Mouse (Mus musculus): ENCODE measurements at regions not wholly inside any gene's neighbourhood (a gene's known extent, or its start where the extent isn't known, plus 50 kb on each side); places are given as distances from the start of the nearest gene placed in this dataset.

DNA sequence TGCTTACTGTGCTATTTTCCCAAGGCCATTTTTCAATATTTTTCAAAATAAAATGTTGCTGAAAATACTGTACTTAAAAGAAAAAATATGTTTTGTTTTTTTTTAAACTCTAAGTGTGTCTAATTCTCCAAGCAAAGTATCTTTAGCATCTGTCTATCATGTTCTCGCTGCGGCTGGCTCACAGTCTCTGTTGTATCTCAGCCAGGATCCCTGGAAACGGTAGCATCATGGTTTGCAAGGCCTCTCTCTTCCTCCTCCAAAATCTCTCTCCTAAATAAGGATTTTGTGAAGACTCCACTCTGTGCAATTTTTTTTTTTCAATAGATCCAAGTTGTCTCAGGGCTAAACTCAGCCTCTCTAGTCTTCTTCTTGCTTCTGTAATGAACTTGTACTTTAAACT lies 190.2 kb downstream of the Rpl10-ps3 start:
- no peaks in the 10 kb centered on the region for H3K4me1 ChIP-seq (ENCODE audit: control insufficient read depth, insufficient read depth, low read length)
- no peak overlapping the region for H3K4me3 ChIP-seq (ENCODE audit: low read depth, low read length)
- H3K27me3 ChIP-seq (ENCODE audit: control insufficient read depth, insufficient read depth, low read length) = no peaks in the 10 kb centered on the region
- H3K9me3 ChIP-seq (ENCODE audit: control insufficient read depth, low read length) = no peaks in the 10 kb centered on the region
- no peaks in the 10 kb centered on the region for H3K36me3 ChIP-seq (ENCODE audit: control insufficient read depth, insufficient read depth, low read length)
- WGBS = 87% methylated on average over 3 of the region's 3 CpGs
- no peak overlapping the region for H3K4me2 ChIP-seq (ENCODE audit: low read depth, severe bottlenecking)
- DNase-seq (ENCODE audit: low spot score) (no peak), ATAC-seq (ENCODE audit: insufficient number of reproducible peaks, low FRiP score, low TSS enrichment, low read depth) (no peak)
- no peak overlapping the region for H3K9ac ChIP-seq (ENCODE audit: low read length)
- H3K27ac ChIP-seq (replicated peaks; ENCODE audit: low read depth, low read length) = no peak overlapping the region

DNA sequence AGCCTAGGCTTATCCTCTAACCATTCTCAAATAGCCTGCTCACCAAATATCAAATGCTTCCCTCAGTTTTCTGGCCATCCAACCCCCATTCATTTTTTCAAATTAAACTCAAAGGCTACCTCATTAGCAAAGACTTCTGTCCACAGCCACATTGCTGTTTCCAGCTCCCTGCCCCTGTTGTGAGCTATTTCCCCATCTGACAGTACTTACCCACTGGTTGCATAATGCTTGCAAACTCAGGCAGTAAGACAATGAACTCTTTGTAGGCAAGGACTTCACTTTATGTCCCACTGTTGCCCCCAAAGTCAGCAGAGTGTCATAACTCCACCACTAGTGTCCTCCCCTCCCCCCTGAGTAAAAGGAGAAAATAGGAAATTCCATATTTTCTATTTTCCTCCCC lies 194.7 kb downstream of the Rpl10-ps3 start:
- H3K4me2 ChIP-seq (ENCODE audit: low read depth, severe bottlenecking) = no peak overlapping the region
- no peaks in the 10 kb centered on the region for H3K9me3 ChIP-seq (ENCODE audit: control insufficient read depth, low read length)
- H3K4me3 ChIP-seq (ENCODE audit: low read depth, low read length) = no peak overlapping the region
- no peaks in the 10 kb centered on the region for H3K27me3 ChIP-seq (ENCODE audit: control insufficient read depth, insufficient read depth, low read length)
- ATAC-seq (ENCODE audit: insufficient number of reproducible peaks, low FRiP score, low TSS enrichment, low read depth) (no peak), DNase-seq (ENCODE audit: low spot score) (no peak)
- H3K36me3 ChIP-seq (ENCODE audit: control insufficient read depth, insufficient read depth, low read length) = no peaks in the 10 kb centered on the region
- H3K27ac ChIP-seq (replicated peaks; ENCODE audit: low read depth, low read length) = no peak overlapping the region
- no peak overlapping the region for H3K9ac ChIP-seq (ENCODE audit: low read length)
- H3K4me1 ChIP-seq (ENCODE audit: control insufficient read depth, insufficient read depth, low read length) = no peaks in the 10 kb centered on the region

DNA sequence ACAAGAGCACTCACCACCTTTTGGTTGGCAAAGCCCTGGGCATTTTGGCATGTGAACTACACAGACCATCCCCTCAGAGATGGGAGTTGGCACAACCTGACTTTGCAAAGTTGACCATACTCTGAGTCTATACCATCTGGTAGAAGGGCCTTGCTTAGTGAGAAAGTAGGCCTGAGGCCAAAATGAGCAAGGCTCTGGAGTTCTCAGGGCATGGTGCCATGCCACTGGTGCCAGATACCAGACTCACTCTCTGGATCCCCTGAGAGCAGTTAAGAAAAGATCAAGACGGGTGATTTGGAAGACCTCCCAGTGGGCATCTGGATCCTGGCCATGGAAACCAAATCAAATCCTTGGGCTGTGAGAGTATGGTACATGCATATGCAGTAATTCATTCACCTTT lies 202.0 kb downstream of the Rpl10-ps3 start:
- H3K36me3 ChIP-seq (ENCODE audit: control insufficient read depth, insufficient read depth, low read length) = no peaks in the 10 kb centered on the region
- H3K4me2 ChIP-seq (ENCODE audit: low read depth, severe bottlenecking) = no peak overlapping the region
- no peaks in the 10 kb centered on the region for H3K4me1 ChIP-seq (ENCODE audit: control insufficient read depth, insufficient read depth, low read length)
- no peaks in the 10 kb centered on the region for H3K9me3 ChIP-seq (ENCODE audit: control insufficient read depth, low read length)
- no peak overlapping the region for H3K4me3 ChIP-seq (ENCODE audit: low read depth, low read length)
- no peaks in the 10 kb centered on the region for H3K27me3 ChIP-seq (ENCODE audit: control insufficient read depth, insufficient read depth, low read length)
- H3K27ac ChIP-seq (replicated peaks; ENCODE audit: low read depth, low read length) = no peak overlapping the region
- H3K9ac ChIP-seq (ENCODE audit: low read length) = no peak overlapping the region
- ATAC-seq (ENCODE audit: insufficient number of reproducible peaks, low FRiP score, low TSS enrichment, low read depth) = no peak
- DNase-seq (ENCODE audit: low spot score) = no peak
- 76% methylated on average over 1 of the region's 1 CpGs for WGBS

DNA sequence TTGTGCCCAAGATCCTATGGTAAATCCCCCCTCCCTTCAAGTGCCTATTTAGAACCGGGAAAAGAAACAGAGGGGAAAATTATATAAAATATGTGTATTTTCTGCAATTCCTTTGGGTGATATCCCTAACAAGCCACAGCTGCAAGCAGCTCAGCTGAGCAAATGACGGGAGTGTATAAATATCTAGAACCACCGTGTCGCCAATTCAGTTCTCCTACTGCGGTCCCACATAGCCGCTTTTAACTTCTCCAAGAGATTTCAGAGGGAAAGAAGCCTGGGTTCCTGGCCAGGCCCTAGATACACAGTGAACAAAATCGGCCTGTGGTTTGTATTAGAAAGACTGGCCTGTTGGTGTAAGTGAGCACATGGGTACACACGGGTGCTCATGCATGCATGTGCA lies 202.7 kb downstream of the Rpl10-ps3 start:
- 89% methylated on average over 8 of the region's 8 CpGs for WGBS
- Histone ChIP-seq H3K4me2 (ENCODE audit: low read depth, severe bottlenecking) (no peak overlapping the region), H3K36me3 (ENCODE audit: control insufficient read depth, insufficient read depth, low read length) (no peaks in the 10 kb centered on the region), H3K27ac (replicated peaks; ENCODE audit: low read depth, low read length) (no peak overlapping the region), H3K4me3 (ENCODE audit: low read depth, low read length) (no peak overlapping the region), H3K9ac (ENCODE audit: low read length) (no peak overlapping the region), H3K9me3 (ENCODE audit: control insufficient read depth, low read length) (no peaks in the 10 kb centered on the region), H3K4me1 (ENCODE audit: control insufficient read depth, insufficient read depth, low read length) (no peaks in the 10 kb centered on the region), H3K27me3 (ENCODE audit: control insufficient read depth, insufficient read depth, low read length) (no peaks in the 10 kb centered on the region)
- no peak for ATAC-seq (ENCODE audit: insufficient number of reproducible peaks, low FRiP score, low TSS enrichment, low read depth)
- no peak for DNase-seq (ENCODE audit: low spot score)

DNA sequence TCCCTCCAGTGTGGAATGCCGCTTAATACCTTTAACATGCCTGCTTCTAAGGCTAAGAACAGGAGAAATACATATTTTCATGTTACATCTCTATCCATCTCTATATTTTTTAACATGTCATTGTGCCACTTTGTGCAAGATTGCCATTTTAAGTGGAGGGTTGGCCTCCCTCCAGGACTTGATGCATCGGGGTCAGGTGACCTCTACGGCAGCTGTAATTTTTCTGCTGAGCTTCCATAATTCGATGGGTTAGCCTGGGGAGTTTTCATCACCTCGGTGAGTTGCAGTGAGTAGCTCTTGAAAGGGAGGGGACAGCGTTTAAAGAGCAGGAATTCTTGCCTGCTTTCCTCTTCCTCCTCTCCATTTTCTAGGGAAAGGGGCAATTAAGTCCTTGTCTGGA lies 203.6 kb downstream of the Rpl10-ps3 start:
- Histone ChIP-seq H3K9me3 (ENCODE audit: control insufficient read depth, low read length) (no peaks in the 10 kb centered on the region), H3K36me3 (ENCODE audit: control insufficient read depth, insufficient read depth, low read length) (no peaks in the 10 kb centered on the region), H3K27ac (replicated peaks; ENCODE audit: low read depth, low read length) (no peak overlapping the region), H3K9ac (ENCODE audit: low read length) (no peak overlapping the region), H3K4me1 (ENCODE audit: control insufficient read depth, insufficient read depth, low read length) (no peaks in the 10 kb centered on the region), H3K4me2 (ENCODE audit: low read depth, severe bottlenecking) (no peak overlapping the region), H3K4me3 (ENCODE audit: low read depth, low read length) (no peak overlapping the region), H3K27me3 (ENCODE audit: control insufficient read depth, insufficient read depth, low read length) (no peaks in the 10 kb centered on the region)
- no peak for ATAC-seq (ENCODE audit: insufficient number of reproducible peaks, low FRiP score, low TSS enrichment, low read depth)
- no peak for DNase-seq (ENCODE audit: low spot score)
- WGBS = 58% methylated on average over 6 of the region's 6 CpGs

DNA sequence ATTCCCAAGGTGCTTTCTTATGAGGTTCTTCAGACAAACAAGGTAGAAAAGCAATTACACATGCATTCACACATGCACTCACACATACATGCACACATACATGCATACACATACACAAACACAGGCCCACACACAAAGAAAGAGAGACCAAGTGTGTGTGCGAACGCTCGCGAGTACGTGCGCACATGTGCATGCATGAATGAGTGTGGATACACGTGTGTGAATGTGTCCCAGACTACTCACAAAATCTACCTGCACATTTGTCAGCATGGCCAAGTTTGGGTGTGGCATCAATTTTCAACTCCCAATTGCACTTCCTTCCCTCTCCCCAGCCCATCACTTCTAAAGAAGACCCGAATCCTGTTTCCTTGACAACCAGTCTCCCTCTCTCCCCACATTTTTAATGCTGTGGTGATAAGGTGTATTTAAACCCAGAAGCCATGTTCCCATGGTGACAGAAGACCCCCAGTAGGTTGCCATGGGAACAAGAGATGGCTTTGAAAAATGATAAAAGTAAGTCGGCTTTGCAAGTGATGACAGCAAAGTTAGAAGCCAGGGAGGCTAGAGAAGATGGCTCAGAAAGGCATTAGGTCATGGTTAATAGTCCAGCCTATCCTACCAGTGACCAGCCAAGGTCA lies 206.3 kb downstream of the Rpl10-ps3 start:
- Histone ChIP-seq H3K36me3 (ENCODE audit: control insufficient read depth, insufficient read depth, low read length) (no peaks in the 10 kb centered on the region), H3K27ac (replicated peaks; ENCODE audit: low read depth, low read length) (no peak overlapping the region), H3K9me3 (ENCODE audit: control insufficient read depth, low read length) (no peaks in the 10 kb centered on the region), H3K4me1 (ENCODE audit: control insufficient read depth, insufficient read depth, low read length) (no peaks in the 10 kb centered on the region), H3K4me2 (ENCODE audit: low read depth, severe bottlenecking) (no peak overlapping the region), H3K4me3 (ENCODE audit: low read depth, low read length) (no peak overlapping the region), H3K27me3 (ENCODE audit: control insufficient read depth, insufficient read depth, low read length) (no peaks in the 10 kb centered on the region), H3K9ac (ENCODE audit: low read length) (no peak overlapping the region)
- ATAC-seq (ENCODE audit: insufficient number of reproducible peaks, low FRiP score, low TSS enrichment, low read depth) (no peak), DNase-seq (ENCODE audit: low spot score) (no peak)
- 93% methylated on average over 9 of the region's 9 CpGs for WGBS

DNA sequence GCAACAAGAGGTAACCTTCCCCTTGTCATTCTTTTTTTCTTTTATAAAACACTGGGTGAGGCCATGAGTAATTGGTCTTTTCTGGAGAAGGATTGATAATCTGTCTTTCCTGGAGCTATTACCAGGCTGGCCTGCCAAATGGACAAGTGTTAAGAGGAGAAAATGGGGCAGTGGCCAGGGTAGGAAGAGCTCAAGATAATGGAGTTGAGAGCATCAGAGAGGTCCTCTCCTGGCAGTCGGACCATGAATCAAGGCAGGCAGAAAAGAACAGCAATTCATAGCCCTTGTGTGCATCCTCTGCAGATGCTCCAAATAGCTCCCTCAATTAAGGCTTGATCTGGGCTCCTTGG lies 208.2 kb downstream of the Rpl10-ps3 start:
- WGBS = 57% methylated on average over 1 of the region's 1 CpGs
- H3K4me1 ChIP-seq (ENCODE audit: control insufficient read depth, insufficient read depth, low read length) = no peaks in the 10 kb centered on the region
- H3K27ac ChIP-seq (replicated peaks; ENCODE audit: low read depth, low read length) = no peak overlapping the region
- no peaks in the 10 kb centered on the region for H3K36me3 ChIP-seq (ENCODE audit: control insufficient read depth, insufficient read depth, low read length)
- H3K9me3 ChIP-seq (ENCODE audit: control insufficient read depth, low read length) = no peaks in the 10 kb centered on the region
- H3K4me2 ChIP-seq (ENCODE audit: low read depth, severe bottlenecking) = no peak overlapping the region
- H3K9ac ChIP-seq (ENCODE audit: low read length) = no peak overlapping the region
- no peak for ATAC-seq (ENCODE audit: insufficient number of reproducible peaks, low FRiP score, low TSS enrichment, low read depth)
- H3K27me3 ChIP-seq (ENCODE audit: control insufficient read depth, insufficient read depth, low read length) = no peaks in the 10 kb centered on the region
- no peak for DNase-seq (ENCODE audit: low spot score)
- H3K4me3 ChIP-seq (ENCODE audit: low read depth, low read length) = no peak overlapping the region

DNA sequence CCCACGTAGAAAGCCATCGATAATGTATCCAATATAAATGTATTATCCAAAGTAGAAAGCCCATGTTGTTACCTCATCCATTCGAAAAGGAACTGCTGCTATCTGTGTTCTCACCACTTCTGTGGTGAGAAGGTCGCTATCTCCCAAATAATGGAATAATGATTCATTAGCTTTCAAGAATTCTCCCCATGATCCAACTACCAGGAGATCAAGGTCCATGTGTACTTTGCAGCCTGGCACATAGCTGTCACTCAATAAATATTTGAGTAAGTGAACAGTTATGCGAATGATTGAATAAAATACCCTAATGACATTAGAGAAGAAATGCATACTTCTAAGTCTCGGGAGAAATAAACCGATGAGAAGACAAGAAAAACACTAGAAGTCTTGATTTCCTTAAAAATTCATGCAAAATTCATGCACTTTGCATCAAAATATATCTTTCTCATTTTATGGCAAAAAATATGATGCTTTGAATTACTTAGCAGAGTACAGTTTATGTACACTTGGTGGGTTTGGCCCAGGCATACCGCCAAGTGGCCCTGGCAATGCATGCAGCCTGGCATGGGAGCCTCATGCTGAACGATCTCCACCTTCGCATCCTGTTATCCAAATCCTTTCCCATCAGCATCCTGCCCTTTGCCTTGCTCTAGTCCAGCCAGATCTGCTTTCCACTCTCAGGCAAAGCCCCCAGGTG lies 208.7 kb downstream of the Rpl10-ps3 start:
- no peaks in the 10 kb centered on the region for H3K4me1 ChIP-seq (ENCODE audit: control insufficient read depth, insufficient read depth, low read length)
- no peak overlapping the region for H3K9ac ChIP-seq (ENCODE audit: low read length)
- WGBS = 93% methylated on average over 10 of the region's 10 CpGs
- DNase-seq (ENCODE audit: low spot score) = no peak
- no peak overlapping the region for H3K4me2 ChIP-seq (ENCODE audit: low read depth, severe bottlenecking)
- no peak overlapping the region for H3K27ac ChIP-seq (replicated peaks; ENCODE audit: low read depth, low read length)
- no peak overlapping the region for H3K4me3 ChIP-seq (ENCODE audit: low read depth, low read length)
- no peaks in the 10 kb centered on the region for H3K27me3 ChIP-seq (ENCODE audit: control insufficient read depth, insufficient read depth, low read length)
- no peak for ATAC-seq (ENCODE audit: insufficient number of reproducible peaks, low FRiP score, low TSS enrichment, low read depth)
- H3K9me3 ChIP-seq (ENCODE audit: control insufficient read depth, low read length) = no peaks in the 10 kb centered on the region
- no peaks in the 10 kb centered on the region for H3K36me3 ChIP-seq (ENCODE audit: control insufficient read depth, insufficient read depth, low read length)

DNA sequence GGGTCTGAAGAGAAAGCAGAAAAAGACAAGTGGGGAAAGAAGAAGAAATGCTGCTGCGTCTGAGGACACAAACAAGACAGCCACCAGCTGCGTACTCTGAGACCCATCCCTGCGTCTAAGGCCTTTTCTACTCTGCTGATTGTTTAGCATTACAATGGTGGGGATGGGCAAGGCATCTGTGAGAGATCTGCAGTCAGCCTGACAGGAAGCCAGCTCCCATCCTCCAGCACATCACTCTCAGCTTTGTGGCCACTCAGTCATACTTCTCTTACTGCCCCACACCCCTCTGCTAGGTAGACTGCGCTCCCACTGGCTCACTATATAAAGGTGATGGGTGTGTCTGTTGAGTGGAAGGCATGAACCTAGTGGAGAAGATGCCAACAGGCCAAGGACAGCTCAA lies 220.5 kb downstream of the Rpl10-ps3 start:
- Histone ChIP-seq H3K27me3 (ENCODE audit: control insufficient read depth, insufficient read depth, low read length) (no peaks in the 10 kb centered on the region), H3K9ac (ENCODE audit: low read length) (no peak overlapping the region), H3K9me3 (ENCODE audit: control insufficient read depth, low read length) (no peaks in the 10 kb centered on the region), H3K4me3 (ENCODE audit: low read depth, low read length) (no peak overlapping the region), H3K27ac (replicated peaks; ENCODE audit: low read depth, low read length) (no peak overlapping the region), H3K4me2 (ENCODE audit: low read depth, severe bottlenecking) (no peak overlapping the region), H3K4me1 (ENCODE audit: control insufficient read depth, insufficient read depth, low read length) (no peaks in the 10 kb centered on the region), H3K36me3 (ENCODE audit: control insufficient read depth, insufficient read depth, low read length) (no peaks in the 10 kb centered on the region)
- 53% methylated on average over 4 of the region's 4 CpGs for WGBS
- DNase-seq (ENCODE audit: low spot score) (no peak), ATAC-seq (ENCODE audit: insufficient number of reproducible peaks, low FRiP score, low TSS enrichment, low read depth) (no peak)
